28 mouse cellular contexts compared by ENCODE assay signal in the genomic region with DNA sequence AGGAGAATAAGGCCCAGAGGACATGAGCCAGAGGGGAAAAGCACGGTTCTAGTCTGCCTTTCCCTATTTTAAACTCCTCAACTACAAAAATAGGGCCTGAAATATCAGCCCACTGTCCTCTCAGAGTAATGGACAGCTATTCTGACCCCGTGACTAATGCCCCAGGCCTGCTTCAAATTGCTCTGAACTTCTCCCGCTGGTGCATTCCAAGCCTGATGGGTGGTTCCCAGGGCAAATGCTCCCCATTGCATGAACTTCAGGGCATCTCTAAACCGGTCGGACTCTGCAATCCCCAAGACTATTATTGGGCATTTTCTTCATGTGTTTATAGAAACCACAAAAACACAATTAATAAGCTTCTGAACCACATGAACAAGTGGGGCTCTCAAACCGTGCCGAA. TPM values are rescaled to one million over a fixed set of nuclear protein-coding genes. Genes with fewer than 3 reads are reported as not detected.
"Had no signal": no experiment of that assay in that cellular context is flagged by ENCODE, and none has a peak within 500 bp of the region (broad histone marks: within the 10 kb centered on the region; RNA-seq: fewer than 3 reads in every experiment).

No protein-coding gene starts in this region.

- H3K9ac ChIP-seq: kidney, embryonic 15.5 days; liver, embryonic 14.5 days; lung, embryonic 15.5 days; midbrain, embryonic 12.5 days; midbrain, embryonic 15.5 days; neural tube, embryonic 12.5 days; neural tube, embryonic 15.5 days; stomach, embryonic 15.5 days had no signal

- H3K4me1 ChIP-seq: kidney, embryonic 15.5 days; midbrain, embryonic 12.5 days; midbrain, embryonic 15.5 days; neural tube, embryonic 12.5 days; neural tube, embryonic 15.5 days; stomach, embryonic 15.5 days had no signal

- DNase-seq: kidney, postnatal 10 days; kidney, postnatal 36 days; layer of hippocampus, postnatal 36 days; lung, adult 18-20 months; lung, postnatal 10 days; lung, postnatal 36 days; right cerebral cortex, adult 18-20 months; right cerebral cortex, postnatal 14 days; right cerebral cortex, postnatal 4 days; thymus, postnatal 25 days had no signal

- H3K4me3 ChIP-seq: kidney, embryonic 15.5 days; left cerebral cortex, adult 2 months; lung, embryonic 15.5 days; midbrain, embryonic 12.5 days; midbrain, embryonic 15.5 days; neural tube, embryonic 12.5 days; neural tube, embryonic 15.5 days; stomach, embryonic 15.5 days had no signal

- H3K4me2 ChIP-seq: kidney, embryonic 15.5 days; liver, embryonic 11.5 days; lung, embryonic 15.5 days; midbrain, embryonic 12.5 days; midbrain, embryonic 15.5 days; neural tube, embryonic 12.5 days; neural tube, embryonic 15.5 days; stomach, embryonic 15.5 days had no signal

- H3K36me3 ChIP-seq: kidney, embryonic 15.5 days; lung, embryonic 15.5 days; midbrain, embryonic 12.5 days; midbrain, embryonic 15.5 days; neural tube, embryonic 12.5 days; neural tube, embryonic 15.5 days; stomach, embryonic 15.5 days had no signal

- H3K9me3 ChIP-seq: kidney, embryonic 15.5 days; lung, embryonic 15.5 days; midbrain, embryonic 12.5 days; midbrain, embryonic 15.5 days; neural tube, embryonic 12.5 days; neural tube, embryonic 15.5 days; stomach, embryonic 15.5 days had no signal

- H3K27me3 ChIP-seq: kidney, embryonic 15.5 days; lung, embryonic 15.5 days; midbrain, embryonic 12.5 days; midbrain, embryonic 15.5 days; neural tube, embryonic 12.5 days; neural tube, embryonic 15.5 days; stomach, embryonic 15.5 days had no signal

- ATAC-seq: midbrain, embryonic 15.5 days had no signal

- H3K27ac ChIP-seq: kidney, embryonic 15.5 days; left cerebral cortex, adult 2 months; liver, embryonic 14.5 days; lung, embryonic 15.5 days; midbrain, embryonic 12.5 days; midbrain, embryonic 15.5 days; neural tube, embryonic 12.5 days; neural tube, embryonic 15.5 days; stomach, embryonic 15.5 days had no signal

RNA-seq across cellular contexts. Expression of a gene that starts 37.1 kb away (rescaled TPM):
- total RNA-seq: layer of hippocampus, adult 8-10 months; layer of hippocampus, postnatal 10 days; layer of hippocampus, postnatal 36 days; left cerebral cortex, adult 2 months; left cerebral cortex, postnatal 10 days; left cerebral cortex, postnatal 36 days; megakaryocyte-erythroid progenitor cell, adult 5-6 weeks had no signal
- polyA plus RNA-seq: limb, embryonic 11.5 days; limb, embryonic 14.5 days; lung, embryonic 15.5 days; midbrain, embryonic 12.5 days; midbrain, embryonic 15.5 days; neural tube, embryonic 12.5 days; neural tube, embryonic 15.5 days; thymus, postnatal 0 days had no signal
